Mouse (Mus musculus) left cerebral cortex, adult 8-10 months (tissue): Measurements from ENCODE around the gene Gpr15. TPM values are rescaled to one million over a fixed set of nuclear protein-coding genes. Genes with fewer than 3 reads are reported as not detected.

Experiments used
- DNase-seq, 2 experiments: peaks; one replicate each; pipeline ENCODE4 v3.0.0; 2022; ENCODE audit warnings: low spot score in 2 of 2
- total RNA-seq, 4 experiments: library from RNA; stranded (reverse); gene quantifications; 2 replicates each; pipeline ENCODE4 v1.2.4; 2022

Gene Gpr15
- total RNA-seq: not detected

- no peak for DNase-seq
Measured at GRCm38 (mm10) chr16:58718666-58719120, at the start of gene Gpr15. Gene Gpr15, minus strand, starts transcription at chr16:58719070.

DNA sequence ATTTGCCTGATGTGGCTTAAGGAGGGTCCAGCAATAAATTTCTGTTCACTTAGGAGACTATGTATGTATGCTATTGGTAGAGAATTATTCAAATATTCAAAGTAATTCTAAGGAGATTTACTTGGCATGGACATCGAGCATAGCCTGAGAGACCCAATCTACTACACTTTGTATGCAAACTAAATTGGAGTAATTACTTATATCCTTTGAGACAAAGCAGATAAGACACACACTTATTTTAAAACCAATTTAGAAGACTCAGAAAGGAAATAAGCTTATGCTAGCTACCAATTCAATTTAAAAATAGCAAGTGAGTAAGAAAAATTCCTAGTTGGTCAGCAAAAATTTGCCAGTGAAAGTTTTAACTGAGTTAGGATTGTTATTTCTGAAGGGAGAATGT is 44.2 kb upstream of the Gpr15 start, which contains the start of gene Olfr172:
Gene Olfr172 (minus strand): TSS at position 101 of the 400 bp plus-strand sequence.
- no peak for DNase-seq

- no peak for DNase-seq
Measured at GRCm38 (mm10) chr16:58756191-58756590, 37.3 kb upstream of the Gpr15 start.

- no peak for DNase-seq
Measured at GRCm38 (mm10) chr16:58751314-58751713, 32.4 kb upstream of the Gpr15 start.

- no peak for DNase-seq
Measured at GRCm38 (mm10) chr16:58746715-58747114, 27.8 kb upstream of the Gpr15 start.

DNA sequence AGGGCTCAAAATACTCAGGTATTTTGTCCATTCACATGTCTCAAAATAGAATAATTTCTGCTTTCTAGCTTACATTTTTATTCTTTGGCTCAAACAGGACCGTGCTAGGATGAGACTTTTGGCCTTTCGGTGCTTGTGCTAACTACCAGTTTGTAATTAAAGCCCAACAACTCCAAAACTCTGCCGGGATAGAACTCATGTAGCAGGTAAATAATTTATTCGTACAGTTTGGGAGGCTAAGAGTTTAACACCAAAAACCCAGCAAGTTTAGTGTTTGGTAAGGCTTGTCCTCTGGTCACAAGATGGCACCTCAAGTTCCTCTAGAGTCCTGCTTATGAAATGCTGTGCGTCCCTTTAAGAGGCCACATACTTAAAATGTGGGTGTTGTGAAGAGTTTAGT is 21.9 kb upstream of the Gpr15 start:
- no peak for DNase-seq

DNA sequence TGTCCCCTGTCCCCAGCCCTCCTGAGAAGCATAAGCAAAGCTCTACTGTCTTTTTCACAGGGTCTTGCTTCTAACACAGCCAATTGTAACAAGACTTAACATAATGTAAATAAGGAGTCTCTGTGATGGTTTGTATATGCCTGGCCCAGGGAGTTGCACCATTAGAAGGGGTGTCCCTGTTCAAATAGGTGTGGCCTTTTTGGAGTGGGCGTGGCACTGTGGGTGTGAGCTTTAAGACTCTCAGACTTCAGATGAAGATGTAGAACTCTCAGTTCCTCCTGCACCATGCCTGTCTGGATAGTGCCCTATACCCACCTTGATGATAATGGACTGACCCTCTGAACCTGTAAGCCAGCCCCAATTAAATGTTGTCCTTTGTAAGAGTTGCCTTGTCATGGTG is 19.9 kb upstream of the Gpr15 start:
- no peak for DNase-seq

GRCm38 (mm10) chr16:58738205-58738604 is 19.3 kb upstream of the Gpr15 start:
- no peak for DNase-seq

- peak in 1 of 2 experiments; percentile 29 for DNase-seq
Measured at GRCm38 (mm10) chr16:58728176-58728671, 9.4 kb upstream of the Gpr15 start.

- peak; percentile 81 to 95 for DNase-seq
Measured at GRCm38 (mm10) chr16:58727477-58728131, 8.7 kb upstream of the Gpr15 start, which contains the start of gene Cldnd1. Gene Cldnd1, plus strand, starts transcription at chr16:58727910.

DNA sequence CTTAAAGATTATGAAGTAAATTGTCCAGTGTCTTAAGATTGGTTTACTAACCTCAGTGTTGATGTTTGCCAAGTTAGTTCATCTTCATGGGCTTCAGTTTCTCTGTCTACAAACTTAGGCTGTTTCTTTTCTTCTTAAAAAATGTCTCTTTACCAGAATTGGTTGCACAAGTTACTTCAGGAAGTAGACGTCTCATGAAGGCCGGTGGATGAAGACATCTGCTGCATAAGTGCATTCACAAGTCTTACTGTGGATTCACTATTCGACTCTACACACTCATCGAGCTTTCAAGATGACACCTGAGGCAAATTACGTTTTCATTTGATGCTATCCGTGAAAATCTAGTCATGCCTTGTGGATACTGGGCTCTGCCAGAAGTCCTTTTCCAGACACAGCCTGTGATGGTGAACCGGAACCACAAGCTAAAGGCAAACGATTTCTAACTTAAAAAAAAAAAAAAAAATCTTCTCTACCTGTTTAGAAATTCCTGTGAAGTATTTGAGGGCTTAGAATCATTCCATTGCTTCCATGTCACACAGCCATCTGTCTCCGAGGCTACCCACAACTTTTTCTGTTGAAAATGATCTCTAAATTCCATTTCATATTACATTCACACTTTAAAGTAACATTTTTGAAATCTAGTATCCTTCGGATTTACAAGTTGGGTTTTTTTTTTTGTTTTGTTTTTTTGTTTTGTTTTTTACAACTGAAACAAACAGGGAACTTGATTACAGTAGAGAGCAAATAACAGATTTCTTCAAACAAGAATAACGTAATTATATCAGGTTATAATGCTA is 8.0 kb upstream of the Gpr15 start:
- no peak for DNase-seq

DNA sequence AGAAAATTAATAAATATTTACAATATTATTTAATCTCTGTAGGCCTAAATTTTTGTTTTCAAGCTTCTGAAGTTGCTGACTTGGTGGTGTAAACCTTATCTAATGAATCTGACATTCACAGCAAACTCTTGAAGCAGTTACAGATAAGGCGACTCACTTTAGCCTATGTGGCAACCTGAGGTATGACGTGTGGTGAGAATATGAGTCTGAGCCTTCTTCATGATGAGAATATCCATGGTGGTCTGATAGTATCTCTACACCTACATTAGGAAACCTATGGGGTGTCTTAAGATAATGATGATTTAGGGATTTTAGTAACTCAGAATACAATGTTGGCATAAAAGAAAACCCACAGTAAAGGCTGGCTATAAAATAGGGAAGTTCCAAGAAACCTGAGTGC is 3.4 kb upstream of the Gpr15 start:
- no peak for DNase-seq

DNA sequence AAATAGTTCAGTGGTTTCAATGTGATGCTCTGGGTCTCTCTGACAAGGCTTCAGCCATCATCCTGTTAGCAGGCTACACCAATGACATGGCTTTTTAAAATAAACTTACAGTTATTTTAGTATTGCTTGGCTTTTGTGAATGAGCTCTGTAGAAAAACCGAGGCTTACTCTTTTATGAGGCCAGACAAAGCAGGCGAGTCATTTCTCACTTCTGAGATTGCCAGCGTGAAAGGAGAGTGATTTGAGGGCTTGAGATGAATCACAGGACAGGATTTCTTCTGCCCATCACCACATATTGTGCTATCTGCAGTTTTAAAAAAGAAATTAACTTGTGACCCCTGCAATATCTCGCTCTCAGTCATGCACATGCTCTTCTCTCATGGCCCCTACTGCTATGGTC is 3.9 kb downstream of the Gpr15 start:
- DNase-seq: no peak

DNA sequence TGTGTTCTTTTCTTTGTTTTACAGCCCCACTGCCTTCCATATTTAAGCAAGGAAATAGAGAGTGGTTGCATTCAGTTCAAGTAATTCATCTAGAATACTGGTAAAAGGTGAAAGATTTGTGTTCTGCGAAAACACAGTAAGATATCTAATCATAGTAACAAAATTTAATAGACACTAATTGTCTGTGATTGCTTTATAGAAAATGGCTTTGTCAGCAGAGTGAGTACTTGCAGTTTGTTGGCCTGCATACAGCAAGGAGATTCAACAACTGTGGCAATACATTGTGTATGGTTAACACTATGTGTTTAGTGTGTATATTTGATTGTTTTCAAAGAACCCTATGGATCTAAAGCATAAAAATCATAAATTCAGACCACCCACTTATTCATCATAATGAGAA is 5.7 kb downstream of the Gpr15 start:
- no peak for DNase-seq

- DNase-seq: no peak
Measured at GRCm38 (mm10) chr16:58712221-58712620, 6.6 kb downstream of the Gpr15 start.

DNA sequence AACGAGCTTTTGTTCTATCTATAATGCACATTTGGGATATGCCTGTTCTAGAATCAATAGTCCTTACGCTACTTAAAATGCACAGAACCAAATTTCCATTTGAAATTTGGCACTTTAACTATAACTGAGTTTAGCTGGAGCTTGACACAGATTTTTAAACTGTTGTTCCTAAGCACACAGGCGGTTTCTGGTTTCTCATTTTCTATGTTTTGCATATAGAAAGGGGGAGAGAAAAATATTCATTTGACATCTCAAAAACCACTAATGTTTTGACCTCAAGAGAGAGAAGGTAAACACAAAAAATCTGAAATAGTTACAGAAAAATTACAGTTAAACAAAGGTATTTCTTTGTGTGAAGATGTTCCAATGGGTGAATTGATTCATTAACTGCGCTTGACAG is 9.3 kb downstream of the Gpr15 start:
- DNase-seq: no peak

GRCm38 (mm10) chr16:58708601-58709475 is 10.0 kb downstream of the Gpr15 start:
- DNase-seq: no peak

GRCm38 (mm10) chr16:58707276-58707905 is 11.5 kb downstream of the Gpr15 start:
- no peak for DNase-seq

DNA sequence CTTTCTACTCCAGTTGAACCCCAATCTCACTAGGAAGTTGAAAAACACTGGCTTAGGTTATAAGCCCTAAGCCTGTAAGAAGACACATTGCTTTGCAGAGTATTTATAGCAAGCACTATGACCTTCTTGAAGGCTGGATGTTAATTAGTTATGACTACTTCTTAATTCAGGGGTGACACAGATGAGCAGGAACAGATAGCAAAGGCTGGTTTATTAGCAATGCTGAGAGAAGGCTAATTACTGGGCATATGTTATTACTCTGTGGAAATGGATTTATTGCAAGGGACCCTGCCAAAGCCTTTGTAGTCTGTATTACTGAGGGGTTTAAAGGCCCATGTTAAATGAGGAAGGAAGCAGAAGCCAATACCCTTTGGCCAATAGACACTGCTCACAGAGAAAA is 13.9 kb downstream of the Gpr15 start:
- DNase-seq: no peak

- DNase-seq: no peak
Measured at GRCm38 (mm10) chr16:58703382-58704124, 15.3 kb downstream of the Gpr15 start.
